Mouse (Mus musculus) G1E (cell line): Measurements from ENCODE around the gene 5730596B20Rik. TPM values are rescaled to one million over a fixed set of nuclear protein-coding genes. Genes with fewer than 3 reads are reported as not detected.

Experiments
- ATAC-seq: 2 replicates; pipeline ENCODE4 v1.8.0; 2016; ENCODE audit warnings: mild to moderate bottlenecking; ENCODE audit not compliant: insufficient number of reproducible peaks, poor library complexity, low FRiP score, severe bottlenecking; ENCODE audit errors: extremely low read depth
- DNase-seq: peaks from one replicate; pipeline ENCODE4 v3.0.0; 2012; ENCODE audit warnings: low spot score
- H3K27me3 ChIP-seq: 2 replicates; pipeline ENCODE4 v1.6.1; 2012; ENCODE audit warnings: mild to moderate bottlenecking, low read length, inconsistent platforms; ENCODE audit not compliant: insufficient read depth
- H3K36me3 ChIP-seq: replicated peaks from 2 replicates; pipeline ENCODE3; 2012; ENCODE audit warnings: mild to moderate bottlenecking, inconsistent platforms
- H3K4me1 ChIP-seq: 2 replicates; pipeline ENCODE4 v1.6.1; 2012; ENCODE audit warnings: low read depth, low read length, inconsistent platforms, mixed read lengths; ENCODE audit not compliant: insufficient read depth
- H3K4me3 ChIP-seq: 2 replicates; pipeline ENCODE4 v1.5.1; 2012; ENCODE audit warnings: low read depth, mild to moderate bottlenecking, inconsistent platforms, low read length, moderate library complexity, mixed read lengths
- H3K9me3 ChIP-seq: replicated peaks from 2 replicates; pipeline ENCODE4 v1.6.1; 2012; ENCODE audit warnings: inconsistent platforms
- CTCF ChIP-seq: IDR thresholded peaks from 2 replicates; pipeline ENCODE4 v1.5.1; 2012; ENCODE audit warnings: low read depth, low read length, inconsistent platforms, mixed read lengths
- GATA1 ChIP-seq: IDR thresholded peaks from 2 replicates; pipeline ENCODE4 v1.6.1; 2012; ENCODE audit warnings: borderline replicate concordance, low read length, inconsistent platforms, mixed read lengths
- GATA2 ChIP-seq: IDR thresholded peaks from 2 replicates; pipeline ENCODE4 v1.6.1; 2012; ENCODE audit warnings: low read depth, low read length, inconsistent platforms, borderline replicate concordance
- POLR2AphosphoS5 ChIP-seq: IDR thresholded peaks from 2 replicates; pipeline ENCODE4 v1.6.1; 2012; ENCODE audit warnings: low read depth, low read length, inconsistent platforms; ENCODE audit not compliant: insufficient replicate concordance
- TAL1 ChIP-seq: conservative IDR thresholded peaks from 2 replicates; pipeline ENCODE4 v1.6.1; 2012; ENCODE audit warnings: low read depth, low read length, inconsistent platforms, mixed read lengths
- polyA plus RNA-seq: library from polyadenylated mRNA; stranded (reverse); fragments of >175 nt; gene quantifications from 2 replicates; pipeline ENCODE4 v1.2.3, GENCODE M21; 2012
- total RNA-seq, 2 experiments: library from RNA; stranded (forward) in 1 of 2; stranded (reverse) in 1 of 2; fragments of 200-1000 nt in 1 of 2; fragments of >200 nt in 1 of 2; fragmentation: Nextera tagmentation in 1 of 2; gene quantifications; 2 replicates each; pipeline ENCODE4 v1.2.3; 2014 to 2017

Gene 5730596B20Rik
- total and polyA plus RNA-seq, 3 experiments = 0.05 TPM; not detected in 2

GRCm38 (mm10) chr6:52175864-52176263, 1.4 kb upstream of the 5730596B20Rik start:
- Histone ChIP-seq H3K9me3 (no peaks in the 10 kb centered on the region), H3K36me3 (no peaks in the 10 kb centered on the region), H3K27me3 (peaks cover 53% of the 10 kb centered on the region), H3K4me3 (no peak overlapping the region), H3K4me1 (no peaks in the 10 kb centered on the region)
- no peak for TF ChIP-seq GATA1
- TF ChIP-seq GATA2 = no peak
- TF ChIP-seq CTCF = no peak
- no peak for TF ChIP-seq POLR2AphosphoS5
- no peak for TF ChIP-seq TAL1
- ATAC-seq (no peak), DNase-seq (no peak)

DNA sequence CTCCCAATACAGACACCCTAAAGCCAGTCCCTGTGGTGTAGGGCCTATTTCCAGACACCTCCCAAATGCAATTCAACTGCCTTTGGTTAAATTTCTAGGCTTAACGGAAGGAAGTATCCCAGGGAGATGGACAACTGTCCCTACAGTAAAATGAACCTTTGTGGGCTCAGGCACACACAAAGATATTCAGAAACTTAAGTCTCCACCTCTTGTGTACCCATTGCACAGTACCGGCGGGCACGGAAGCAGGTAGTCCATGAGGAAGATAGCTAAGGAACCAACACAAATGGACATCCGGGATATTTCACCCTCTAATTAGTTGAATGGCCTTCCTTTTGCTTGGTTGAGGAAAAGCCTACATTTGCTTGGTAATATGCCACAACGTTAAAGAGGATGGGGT, 907 bp upstream of the 5730596B20Rik start:
- DNase-seq (no peak), ATAC-seq (no peak)
- Histone ChIP-seq H3K4me3 (no peak overlapping the region), H3K36me3 (no peaks in the 10 kb centered on the region), H3K9me3 (no peaks in the 10 kb centered on the region), H3K4me1 (no peaks in the 10 kb centered on the region), H3K27me3 (peaks cover 48% of the 10 kb centered on the region)
- TF ChIP-seq POLR2AphosphoS5 (no peak), GATA1 (no peak), CTCF (no peak)

DNA sequence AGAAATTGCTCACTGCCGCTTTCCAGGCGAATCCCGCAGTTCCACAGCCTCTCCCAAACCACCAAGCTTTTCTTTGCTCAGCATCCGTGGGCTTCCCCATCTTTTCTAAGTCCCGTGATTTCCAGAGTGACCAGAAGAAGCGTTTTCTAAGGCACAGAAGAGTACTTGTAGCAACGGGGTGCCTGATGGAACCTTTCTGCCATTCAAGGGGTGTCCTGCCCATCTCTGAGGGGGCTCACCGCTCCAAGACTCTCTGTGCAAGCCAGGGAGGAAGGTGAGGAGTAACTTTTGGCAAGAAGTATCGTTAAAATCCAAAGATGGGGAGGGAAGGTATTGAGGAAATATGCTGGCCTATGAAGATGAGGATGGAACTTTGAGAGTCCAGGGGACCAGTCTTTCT, 508 bp downstream of the 5730596B20Rik start:
- no peaks in the 10 kb centered on the region for H3K4me1 ChIP-seq
- H3K36me3 ChIP-seq = no peaks in the 10 kb centered on the region
- no peak for TF ChIP-seq TAL1
- no peaks in the 10 kb centered on the region for H3K9me3 ChIP-seq
- peaks cover 40% of the 10 kb centered on the region for H3K27me3 ChIP-seq
- H3K4me3 ChIP-seq = no peak overlapping the region
- no peak for DNase-seq
- no peak for ATAC-seq

DNA sequence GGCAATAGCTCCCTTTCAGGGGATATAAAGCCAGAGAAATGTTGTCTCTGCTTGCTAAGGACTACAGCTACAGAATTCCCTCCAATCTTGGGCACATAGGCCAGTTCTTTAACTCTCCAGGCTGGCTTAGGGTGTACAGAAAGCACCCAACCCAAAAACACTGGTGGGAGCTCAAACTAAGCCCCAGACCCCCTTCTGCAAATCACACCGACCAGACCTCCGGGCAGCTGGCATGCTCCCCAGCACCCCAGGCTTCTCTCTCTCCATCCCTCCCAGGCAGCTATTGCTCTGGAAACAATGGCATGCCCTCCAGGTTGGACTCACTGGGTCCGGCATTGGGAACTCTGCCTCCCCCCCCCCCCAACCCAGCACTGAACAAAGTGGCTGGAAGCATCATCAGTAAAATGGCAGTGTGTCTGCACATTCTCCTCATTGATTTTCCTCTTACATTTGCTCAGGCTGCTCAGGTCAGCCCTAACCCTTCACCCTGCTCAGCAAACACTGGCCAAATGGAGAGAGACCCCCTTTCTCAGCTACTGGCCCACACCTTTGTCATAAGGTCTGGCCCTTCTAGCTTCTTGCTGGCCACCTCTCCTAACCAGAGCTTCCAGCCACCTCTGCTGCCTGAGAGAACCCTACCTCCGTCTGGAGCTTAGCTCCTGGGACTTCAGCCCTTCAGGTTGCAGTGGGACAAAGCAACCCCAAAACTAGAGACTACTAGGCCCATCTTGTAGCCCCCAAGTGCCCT, 1.8 kb downstream of the 5730596B20Rik start:
- peaks cover 40% of the 10 kb centered on the region for H3K27me3 ChIP-seq
- H3K4me3 ChIP-seq = no peak overlapping the region
- no peaks in the 10 kb centered on the region for H3K36me3 ChIP-seq
- H3K9me3 ChIP-seq = no peaks in the 10 kb centered on the region
- ATAC-seq (no peak), DNase-seq (no peak)
- no peaks in the 10 kb centered on the region for H3K4me1 ChIP-seq
- TF ChIP-seq TAL1 (no peak), CTCF (no peak), GATA2 (no peak), GATA1 (no peak), POLR2AphosphoS5 (no peak)

DNA sequence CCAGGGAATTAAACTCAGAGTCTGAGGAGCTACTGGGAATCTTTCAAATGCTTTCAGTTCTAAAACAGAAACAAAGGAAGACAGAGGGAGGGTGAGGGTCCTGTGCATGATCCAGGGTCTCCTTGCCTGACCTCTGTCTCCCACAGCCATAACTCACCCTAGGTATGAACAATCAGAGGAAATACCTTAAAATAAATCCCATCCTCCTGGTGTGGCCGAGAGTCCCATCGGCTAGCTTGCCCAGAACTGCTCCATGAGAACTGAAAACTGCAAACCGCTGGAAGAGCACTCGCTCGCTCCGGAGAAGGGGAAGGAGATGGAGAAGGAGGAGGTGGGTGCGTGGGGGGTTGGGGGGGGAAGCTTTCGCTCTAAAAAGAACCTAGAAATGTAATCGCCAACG, 2.4 kb downstream of the 5730596B20Rik start:
- no peak for TF ChIP-seq GATA1
- TF ChIP-seq GATA2 = no peak
- no peak for TF ChIP-seq POLR2AphosphoS5
- no peak for TF ChIP-seq TAL1
- TF ChIP-seq CTCF = no peak
- no peak overlapping the region for H3K4me3 ChIP-seq
- H3K27me3 ChIP-seq = peaks cover 43% of the 10 kb centered on the region
- no peak for DNase-seq
- no peaks in the 10 kb centered on the region for H3K9me3 ChIP-seq
- no peaks in the 10 kb centered on the region for H3K36me3 ChIP-seq
- ATAC-seq = no peak
- no peaks in the 10 kb centered on the region for H3K4me1 ChIP-seq

DNA sequence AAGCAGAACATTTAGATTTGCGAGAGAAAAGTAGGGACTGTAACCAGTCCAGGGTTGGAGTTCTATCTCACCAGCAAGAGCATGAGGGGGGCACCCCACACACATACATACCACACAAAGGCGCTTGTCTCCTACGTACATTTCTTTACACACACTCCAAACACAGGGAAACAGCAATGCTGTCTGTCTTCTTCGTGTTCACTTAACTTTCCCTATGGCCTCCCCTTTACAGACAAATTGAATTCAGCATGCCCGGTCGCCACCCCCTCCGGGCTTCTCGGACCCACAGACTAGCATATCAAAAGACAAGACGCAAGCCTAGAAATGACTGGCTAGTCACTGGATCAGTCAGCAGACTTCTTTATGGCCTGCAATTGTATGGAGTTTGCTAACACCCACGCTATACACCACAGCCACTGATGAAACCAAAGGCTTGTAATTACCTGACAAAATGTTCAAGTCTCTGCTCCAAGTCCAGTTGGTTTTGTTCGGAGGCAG, 3.0 kb downstream of the 5730596B20Rik start:
- Histone ChIP-seq H3K4me1 (no peaks in the 10 kb centered on the region), H3K36me3 (no peaks in the 10 kb centered on the region), H3K27me3 (peaks cover 41% of the 10 kb centered on the region), H3K9me3 (no peaks in the 10 kb centered on the region), H3K4me3 (no peak overlapping the region)
- ATAC-seq = no peak
- TF ChIP-seq GATA1 (no peak), GATA2 (no peak), CTCF (no peak), POLR2AphosphoS5 (no peak), TAL1 (no peak)
- DNase-seq = no peak

DNA sequence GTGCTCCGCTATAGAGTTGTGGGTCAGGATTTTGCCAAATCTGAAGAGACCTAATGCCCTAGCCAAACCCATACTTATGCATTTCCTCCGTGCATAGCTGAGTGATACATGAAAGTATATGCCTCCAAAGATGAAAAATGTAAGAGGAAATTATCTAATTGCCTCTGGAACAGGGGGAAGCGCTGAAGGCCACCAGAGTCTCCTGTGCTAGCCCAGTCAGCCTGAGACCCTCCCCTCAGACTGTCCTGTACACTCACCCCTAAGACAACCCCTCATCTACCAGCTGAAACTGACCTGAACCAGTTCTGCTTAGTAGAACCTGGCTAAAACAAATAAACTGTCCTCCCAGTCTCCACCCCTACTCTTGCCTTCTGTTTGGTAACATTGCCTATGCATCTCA, 3.4 kb downstream of the 5730596B20Rik start:
- no peak for DNase-seq
- H3K9me3 ChIP-seq = no peaks in the 10 kb centered on the region
- H3K4me1 ChIP-seq = no peaks in the 10 kb centered on the region
- H3K4me3 ChIP-seq = no peak overlapping the region
- TF ChIP-seq CTCF (no peak), GATA2 (no peak), GATA1 (no peak), POLR2AphosphoS5 (no peak), TAL1 (no peak)
- no peaks in the 10 kb centered on the region for H3K36me3 ChIP-seq
- H3K27me3 ChIP-seq = peaks cover 38% of the 10 kb centered on the region
- no peak for ATAC-seq
